Mouse (Mus musculus) ES-E14 (cell line): ENCODE data around the gene Uba7.

Experiments
- CHD2 ChIP-seq: IDR thresholded peaks from 2 replicates; pipeline ENCODE4 v1.6.1; 2014; ENCODE audit warnings: mild to moderate bottlenecking, low read depth, low read length, inconsistent platforms
- HCFC1 ChIP-seq: IDR thresholded peaks from 2 replicates; pipeline ENCODE4 v1.6.1; 2012; ENCODE audit warnings: low read length, inconsistent platforms, borderline replicate concordance; ENCODE audit not compliant: insufficient read depth
- ZC3H11A ChIP-seq: IDR thresholded peaks from 2 replicates; pipeline ENCODE4 v1.6.1; 2012; ENCODE audit warnings: low read depth, mild to moderate bottlenecking, inconsistent platforms, low read length, borderline replicate concordance
- ZNF384 ChIP-seq: IDR thresholded peaks from 2 replicates; pipeline ENCODE4 v1.6.1; 2012; ENCODE audit warnings: low read depth, low read length, inconsistent platforms

GRCm38 (mm10) chr9:107932221-107932620 lies 43.1 kb upstream of the Uba7 start:
- TF ChIP-seq ZC3H11A: no peak
- TF ChIP-seq CHD2: no peak
- no peak for TF ChIP-seq ZNF384
- TF ChIP-seq HCFC1: no peak
